Mouse (Mus musculus): ENCODE data around the gene Lipa. TPM values are rescaled to one million over a fixed set of nuclear protein-coding genes. Genes with fewer than 3 reads are reported as not detected.

Lipa gene
- polyA plus RNA-seq, 1 experiment from 2014 or later: 44.0 TPM

- H3K36me3 ChIP-seq: no peaks in the 10 kb centered on the region
- no peak overlapping the region for H3K4me2 ChIP-seq (replicated peaks)
- no peak overlapping the region for H3K27ac ChIP-seq (replicated peaks)
- no peak overlapping the region for H3K4me3 ChIP-seq (replicated peaks)
- no peaks in the 10 kb centered on the region for H3K27me3 ChIP-seq
- H3K9me3 ChIP-seq (replicated peaks): no peaks in the 10 kb centered on the region
- peaks cover 7% of the 10 kb centered on the region for H3K4me1 ChIP-seq
- H3K9ac ChIP-seq: no peak overlapping the region
- WGBS: 68% methylated on average over 1 of the region's 1 CpGs
- no peak for ATAC-seq (ENCODE audit: insufficient number of reproducible peaks, low FRiP score, low TSS enrichment, low read depth)
These were observed 65.7 kb downstream of the Lipa start for GRCm38 (mm10) chr19:34461451-34462019.

- Histone ChIP-seq H3K4me2 (replicated peaks) (no peak overlapping the region), H3K9me3 (replicated peaks) (no peaks in the 10 kb centered on the region), H3K9ac (no peak overlapping the region), H3K27ac (replicated peaks) (no peak overlapping the region), H3K4me1 (0 out of 2 replicates have a peak, but pooled peaks cover 3% of the 10 kb centered on the region), H3K36me3 (no peaks in the 10 kb centered on the region), H3K4me3 (replicated peaks) (no peak overlapping the region), H3K27me3 (no peaks in the 10 kb centered on the region)
- ATAC-seq (ENCODE audit: insufficient number of reproducible peaks, low FRiP score, low TSS enrichment, low read depth): no peak
- 63% methylated on average over 1 of the region's 1 CpGs for WGBS
These were observed 76.4 kb downstream of the Lipa start for GRCm38 (mm10) chr19:34450784-34451370.

GRCm38 (mm10) chr19:34448851-34449250 is 78.4 kb downstream of the Lipa start:
- Histone ChIP-seq H3K4me2 (replicated peaks) (no peak overlapping the region), H3K4me3 (replicated peaks) (no peak overlapping the region), H3K27ac (replicated peaks) (no peak overlapping the region), H3K36me3 (no peaks in the 10 kb centered on the region), H3K9me3 (replicated peaks) (no peaks in the 10 kb centered on the region), H3K27me3 (no peaks in the 10 kb centered on the region), H3K9ac (no peak overlapping the region), H3K4me1 (0 out of 2 replicates have a peak, but pooled peaks cover 5% of the 10 kb centered on the region)
- 63% methylated on average over 1 of the region's 1 CpGs for WGBS
- no peak for ATAC-seq (ENCODE audit: insufficient number of reproducible peaks, low FRiP score, low TSS enrichment, low read depth)

GRCm38 (mm10) chr19:34445410-34446012 is 81.8 kb downstream of the Lipa start:
- WGBS: 25% methylated on average over 4 of the region's 4 CpGs
- Histone ChIP-seq H3K4me3 (replicated peaks) (no peak overlapping the region), H3K9ac (no peak overlapping the region), H3K4me1 (0 out of 2 replicates have a peak, but pooled peaks cover 5% of the 10 kb centered on the region), H3K27me3 (no peaks in the 10 kb centered on the region), H3K36me3 (no peaks in the 10 kb centered on the region), H3K27ac (replicated peaks) (peak overlapping the region; percentile 61), H3K4me2 (replicated peaks) (0 out of 2 replicates have a peak overlapping the region, but pooled peaks have one; percentile 8), H3K9me3 (replicated peaks) (no peaks in the 10 kb centered on the region)
- no peak for ATAC-seq (ENCODE audit: insufficient number of reproducible peaks, low FRiP score, low TSS enrichment, low read depth)

- Histone ChIP-seq H3K9ac (no peak overlapping the region), H3K9me3 (replicated peaks) (no peaks in the 10 kb centered on the region), H3K27me3 (no peaks in the 10 kb centered on the region), H3K36me3 (no peaks in the 10 kb centered on the region), H3K4me3 (replicated peaks) (no peak overlapping the region), H3K27ac (replicated peaks) (peak overlapping the region; percentile 34; the same call in 1 of the 2 replicates), H3K4me2 (replicated peaks) (no peak overlapping the region), H3K4me1 (0 out of 2 replicates have a peak, but pooled peaks cover 5% of the 10 kb centered on the region)
- ATAC-seq (ENCODE audit: insufficient number of reproducible peaks, low FRiP score, low TSS enrichment, low read depth): no peak
- WGBS: 81% methylated on average over 3 of the region's 3 CpGs
These were observed 82.5 kb downstream of the Lipa start for GRCm38 (mm10) chr19:34444785-34445184.

Other genes with a start within 250 kb of the Lipa start
- 9.6 and 11.6 TPM in 2 replicates for gene Fas, start 236.8 kb downstream of the Lipa start, polyA plus RNA-seq (2015; fragmentation: Nextera tagmentation; extraction: Ambion mirVana)
- gene Ch25h, start 52.3 kb downstream of the Lipa start, polyA plus RNA-seq (2015; fragmentation: Nextera tagmentation; extraction: Ambion mirVana): 11.2 and 13.6 TPM in 2 replicates
- 10.0 and 11.4 TPM in 2 replicates for gene Ifit2, start 23.2 kb upstream of the Lipa start, polyA plus RNA-seq (2015; fragmentation: Nextera tagmentation; extraction: Ambion mirVana)
- 1.8 and 2.1 TPM in 2 replicates for gene Ifit3, start 56.1 kb upstream of the Lipa start, polyA plus RNA-seq (2015; fragmentation: Nextera tagmentation; extraction: Ambion mirVana)
- gene Ifit1bl1, start 74.5 kb upstream of the Lipa start, polyA plus RNA-seq (2015; fragmentation: Nextera tagmentation; extraction: Ambion mirVana): 0.95 and 1.3 TPM in 2 replicates
- gene Ifit3b, start 80.5 kb upstream of the Lipa start, polyA plus RNA-seq (2015; fragmentation: Nextera tagmentation; extraction: Ambion mirVana): 0.52 and 0.58 TPM in 2 replicates
- 0.13 and 0.24 TPM in 2 replicates for gene Ifit1bl2, start 113.3 kb upstream of the Lipa start, polyA plus RNA-seq (2015; fragmentation: Nextera tagmentation; extraction: Ambion mirVana)
- gene Ifit1, start 113.4 kb upstream of the Lipa start, polyA plus RNA-seq (2015; fragmentation: Nextera tagmentation; extraction: Ambion mirVana): 1.1 and 1.2 TPM in 2 replicates
- gene Slc16a12, start 219.8 kb upstream of the Lipa start, polyA plus RNA-seq (2015; fragmentation: Nextera tagmentation; extraction: Ambion mirVana): 1.2 TPM in 2 replicates

Data from embryonic facial prominence, embryonic 15.5 days (tissue).